Mouse (Mus musculus) hematopoietic stem cell, adult 5-6 weeks (primary cell): ENCODE data around the gene Ino80e. TPM values are rescaled to one million over a fixed set of nuclear protein-coding genes. Genes with fewer than 3 reads are reported as not detected.

Experiments used
- ATAC-seq, 2 experiments: fragments of 125-278 bp in 1 of 2; replicated peaks in 1 of 2; 2 replicates each; pipeline ENCODE4 v1.8.0; 2016 to 2017; ENCODE audit warnings: inconsistent platforms in 2 of 2, mild to moderate bottlenecking in 2 of 2, moderate number of reproducible peaks in 2 of 2, low read depth in 1 of 2, moderate TSS enrichment in 1 of 2; ENCODE audit not compliant: low FRiP score in 2 of 2, poor library complexity in 2 of 2, severe bottlenecking in 2 of 2, insufficient read depth in 1 of 2, low TSS enrichment in 1 of 2
- total RNA-seq: library from RNA; stranded (forward); fragments of 172-1452, 232-1000 nt; gene quantifications from 2 replicates; pipeline ENCODE4 v1.2.3, GENCODE M21; 2017

The Ino80e gene
- total RNA-seq, 1 experiment from 2014 or later: 33.2 TPM

DNA sequence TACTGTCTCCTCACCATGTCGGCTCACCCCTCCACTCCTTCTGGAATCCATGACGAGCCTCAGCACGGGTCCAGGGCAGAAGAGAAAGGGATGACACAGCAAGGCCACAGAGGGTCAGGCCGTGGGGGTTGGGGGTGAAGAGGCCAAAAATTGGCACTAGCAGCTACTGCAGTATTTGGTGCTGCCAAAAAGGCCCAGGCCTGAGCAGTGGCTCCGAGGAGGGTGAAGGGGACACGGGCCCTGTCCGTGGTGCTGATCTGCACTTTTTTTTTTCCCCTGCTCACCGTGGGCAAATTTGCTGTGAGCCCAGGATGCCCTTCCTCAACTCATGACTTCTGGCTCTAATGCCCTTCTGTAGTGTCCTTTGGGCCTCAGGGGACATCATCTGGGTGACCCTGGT lies 36.8 kb downstream of the Ino80e start:
- peak in 1 of 2 experiments; percentile 31; a peak in 2 of 4 replicates for ATAC-seq

- no peak for ATAC-seq
Measured at GRCm38 (mm10) chr7:126823940-126824339, 38.2 kb downstream of the Ino80e start.

DNA sequence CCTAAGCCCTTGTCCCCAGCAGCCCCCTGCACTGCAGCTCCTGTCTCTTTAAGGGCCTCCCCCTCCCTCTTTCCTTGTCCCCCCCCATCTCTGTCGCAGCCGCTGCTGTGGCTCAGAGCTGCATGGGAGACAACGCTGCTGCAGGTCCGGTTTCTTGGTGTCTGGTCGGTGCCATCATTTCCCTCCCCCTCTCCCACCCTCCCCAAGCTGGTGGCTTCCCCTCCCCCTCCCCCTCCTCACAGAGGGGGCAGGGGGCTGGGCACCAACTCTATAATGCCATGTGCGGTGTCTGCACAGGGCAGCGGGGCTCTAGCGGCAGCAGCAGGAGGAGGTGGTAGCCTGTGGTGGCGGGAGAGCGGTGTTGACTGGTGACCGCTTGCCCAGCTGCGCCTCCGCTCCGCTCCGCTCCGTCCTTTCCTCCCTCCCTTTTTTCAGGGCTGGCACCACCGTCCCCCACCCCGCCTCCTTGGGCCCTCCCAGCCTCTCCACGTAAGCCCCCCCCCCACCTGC lies 38.9 kb downstream of the Ino80e start:
- no peak for ATAC-seq

GRCm38 (mm10) chr7:126822741-126823140 lies 39.4 kb downstream of the Ino80e start:
- ATAC-seq: no peak

DNA sequence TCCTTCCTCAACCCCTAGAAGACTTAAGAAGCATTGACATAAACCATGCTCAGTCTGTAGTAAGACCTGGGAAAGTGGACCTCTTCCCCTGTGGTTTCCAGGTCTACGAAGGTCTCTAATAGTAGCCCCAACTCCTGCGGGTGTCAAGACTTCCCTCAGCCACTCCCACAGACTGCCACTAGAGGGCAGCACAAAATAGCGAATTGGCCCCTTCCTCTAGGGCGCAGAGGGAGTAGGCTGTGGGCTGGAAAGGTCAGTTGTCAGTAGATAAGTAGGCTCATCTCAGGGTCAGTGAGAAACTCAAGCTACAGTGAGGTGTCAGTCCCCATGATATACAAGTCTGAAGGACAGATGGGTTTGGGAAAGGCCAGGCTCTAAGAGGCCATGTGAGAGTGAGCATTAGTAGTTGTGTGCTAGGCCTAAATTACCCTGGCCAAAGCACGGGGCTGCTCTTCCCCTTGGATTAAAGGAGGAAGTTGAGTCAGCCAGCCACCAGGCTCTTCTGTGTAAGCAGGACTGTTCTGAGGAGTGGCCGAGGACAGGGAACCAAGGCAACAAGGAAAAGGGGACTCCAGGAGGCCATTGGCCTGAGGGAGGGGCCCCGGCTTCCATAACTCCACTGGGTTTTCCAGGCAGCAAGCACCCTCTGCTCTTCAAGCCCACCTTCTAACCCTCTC lies 40.2 kb downstream of the Ino80e start:
- peak; percentile 79 to 89 for ATAC-seq

- no peak for ATAC-seq
Measured at GRCm38 (mm10) chr7:126818818-126819217, 43.4 kb downstream of the Ino80e start.

GRCm38 (mm10) chr7:126817595-126817994 lies 44.6 kb downstream of the Ino80e start:
- no peak for ATAC-seq

- no peak for ATAC-seq
Measured at GRCm38 (mm10) chr7:126816494-126816893, 45.7 kb downstream of the Ino80e start.

- no peak for ATAC-seq
Measured at GRCm38 (mm10) chr7:126815726-126816222, 46.4 kb downstream of the Ino80e start.

DNA sequence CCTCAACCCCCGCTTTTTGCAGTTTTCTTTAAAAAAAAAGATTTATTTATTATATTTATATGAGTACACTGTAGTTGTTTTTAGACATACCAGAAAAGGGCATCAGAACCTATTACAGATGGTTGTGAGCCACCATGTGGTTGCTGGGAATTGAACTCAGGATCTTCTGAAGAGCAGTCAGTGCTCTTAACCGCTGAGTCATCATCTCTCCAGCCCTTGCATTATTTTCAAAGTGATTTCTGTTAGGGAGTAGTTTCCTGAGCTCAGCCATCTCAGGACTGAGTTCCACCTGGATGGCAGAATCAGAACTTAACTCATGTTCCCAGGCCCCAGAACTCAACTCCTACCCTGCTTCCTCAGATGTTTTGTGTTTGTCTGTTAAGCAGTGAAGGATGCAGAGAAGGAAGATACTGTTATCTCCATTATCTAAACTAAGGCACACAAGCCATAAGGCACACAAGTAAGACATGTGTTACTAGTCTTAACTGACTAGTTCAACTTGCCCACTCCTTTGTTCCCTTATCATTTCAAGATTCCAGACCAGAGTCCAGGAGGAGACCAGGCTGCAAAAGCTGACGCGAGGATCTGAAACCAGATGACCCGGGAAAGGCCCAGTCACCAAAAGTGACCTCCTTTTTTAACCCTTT lies 52.3 kb downstream of the Ino80e start:
- no peak for ATAC-seq

DNA sequence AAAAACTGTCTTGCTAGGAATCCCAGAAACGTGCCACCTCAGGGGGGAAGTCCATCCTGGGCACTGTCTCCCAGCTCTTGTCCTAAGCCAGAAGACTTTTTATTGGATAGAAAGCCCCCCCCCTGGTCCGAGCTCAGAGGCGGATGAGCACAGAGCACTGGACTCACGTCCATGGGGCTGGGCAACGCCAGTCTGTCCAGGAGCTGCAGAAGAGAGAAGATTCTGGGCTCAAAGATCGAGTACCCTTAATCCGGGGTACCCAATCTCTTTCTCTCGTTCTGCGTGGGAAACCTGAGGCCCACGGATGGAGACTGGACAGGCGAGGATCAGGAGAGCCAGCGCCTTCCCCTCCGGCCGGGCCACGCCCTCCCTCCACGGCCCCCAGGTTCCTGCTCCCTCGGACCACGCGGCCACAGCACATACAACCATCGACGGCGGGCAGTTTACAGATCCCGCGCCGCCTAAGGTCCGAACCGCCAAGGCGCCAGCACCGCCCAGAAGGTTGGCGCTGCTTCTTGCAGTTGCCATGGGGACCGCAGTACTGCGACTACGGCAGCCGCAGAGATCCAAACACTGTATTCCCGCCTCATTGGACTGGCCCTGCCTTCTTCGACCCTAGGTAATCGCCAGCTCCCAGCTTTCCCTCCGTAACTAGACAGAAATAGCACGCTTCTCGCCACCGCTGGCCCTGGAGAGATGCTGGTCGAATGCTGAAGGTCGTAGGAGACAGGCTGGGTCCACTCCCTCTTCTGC lies 53.3 kb downstream of the Ino80e start:
- peak; percentile 85 to 86 for ATAC-seq

- no peak for ATAC-seq
Measured at GRCm38 (mm10) chr7:126807405-126807804, 54.8 kb downstream of the Ino80e start.

- ATAC-seq: no peak
Measured at GRCm38 (mm10) chr7:126806956-126807355, 55.2 kb downstream of the Ino80e start.

DNA sequence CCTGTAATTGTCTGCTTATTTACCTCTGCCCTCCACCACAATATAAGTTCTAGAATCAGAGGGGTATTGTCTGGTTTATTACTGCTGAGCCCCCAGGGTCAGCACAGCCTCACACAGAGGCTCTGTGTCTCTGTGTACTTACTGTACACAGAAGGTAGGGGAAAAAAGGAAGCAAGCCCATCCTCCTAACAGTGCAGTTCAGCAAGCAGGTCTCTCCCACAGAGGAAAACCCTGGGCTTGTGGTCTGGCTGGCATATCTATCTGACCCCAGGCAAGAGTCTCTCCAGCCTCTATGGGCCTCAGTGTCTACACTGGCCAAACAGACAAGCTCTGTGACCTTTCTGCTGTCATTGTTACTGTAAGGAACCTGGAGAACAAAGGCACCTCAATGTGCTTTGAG lies 58.4 kb downstream of the Ino80e start:
- no peak for ATAC-seq

DNA sequence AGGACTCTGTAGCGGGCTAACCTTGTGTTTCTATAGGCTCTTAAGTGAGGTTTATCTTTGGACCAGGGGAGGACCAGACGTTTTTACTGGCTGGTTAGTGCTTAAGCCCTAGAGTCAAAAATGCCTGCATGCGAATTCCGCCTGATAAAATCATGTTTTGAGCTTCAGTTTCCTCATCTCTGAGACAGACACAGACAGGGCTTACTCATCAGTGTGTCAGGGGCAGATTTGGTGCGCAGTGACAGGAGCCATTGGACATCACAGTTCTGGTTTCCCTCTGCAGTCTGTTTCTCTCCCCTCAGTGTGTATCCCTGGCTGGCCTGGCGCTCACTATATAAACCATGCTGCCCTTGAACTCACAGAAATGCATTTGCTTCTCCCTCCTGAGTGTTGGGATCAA lies 59.0 kb downstream of the Ino80e start:
- ATAC-seq: no peak

DNA sequence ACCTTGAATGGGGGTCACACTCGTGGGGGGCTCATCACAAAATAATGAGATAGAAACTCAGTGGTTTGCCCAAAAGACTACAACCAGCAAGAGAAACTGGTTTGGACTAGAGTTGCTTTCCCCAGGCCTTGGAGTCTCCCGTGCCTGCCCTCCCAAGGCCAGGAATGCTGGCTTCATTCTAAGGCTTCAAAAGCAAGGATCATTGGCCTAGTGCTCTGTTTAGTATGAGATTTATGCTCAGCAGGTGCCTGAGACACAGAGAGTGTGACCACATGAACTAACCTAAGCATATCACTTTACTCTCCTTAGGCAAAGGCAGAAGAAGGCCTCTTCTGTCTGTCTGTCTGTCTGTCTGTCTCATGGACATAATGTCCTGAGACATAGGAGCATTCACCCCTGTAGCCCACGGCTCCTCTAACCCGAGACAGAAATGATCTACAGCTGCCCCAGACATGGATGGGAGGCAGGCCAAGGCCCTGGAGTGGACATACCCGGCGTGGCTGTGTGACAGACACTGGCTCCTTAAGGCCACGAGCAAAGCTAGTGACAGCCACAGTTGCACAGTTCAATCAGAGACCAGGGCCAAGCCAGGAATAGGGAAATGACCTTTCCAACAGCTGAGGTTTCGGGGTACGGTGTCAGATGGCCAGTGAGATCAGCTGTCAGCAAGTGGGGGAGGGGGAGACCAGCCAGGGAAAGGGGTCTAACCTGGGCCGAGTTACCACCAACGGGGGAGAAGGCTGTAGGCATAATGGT lies 59.9 kb downstream of the Ino80e start:
- ATAC-seq: no peak

GRCm38 (mm10) chr7:126801057-126801422 lies 61.1 kb downstream of the Ino80e start:
- no peak for ATAC-seq
